Mouse (Mus musculus): ENCODE results near the gene Srgap1. TPM values are rescaled to one million over a fixed set of nuclear protein-coding genes. Genes with fewer than 3 reads are reported as not detected.

Srgap1 gene
- polyA plus RNA-seq, 1 experiment from 2014 or later: 12.7 TPM

DNA sequence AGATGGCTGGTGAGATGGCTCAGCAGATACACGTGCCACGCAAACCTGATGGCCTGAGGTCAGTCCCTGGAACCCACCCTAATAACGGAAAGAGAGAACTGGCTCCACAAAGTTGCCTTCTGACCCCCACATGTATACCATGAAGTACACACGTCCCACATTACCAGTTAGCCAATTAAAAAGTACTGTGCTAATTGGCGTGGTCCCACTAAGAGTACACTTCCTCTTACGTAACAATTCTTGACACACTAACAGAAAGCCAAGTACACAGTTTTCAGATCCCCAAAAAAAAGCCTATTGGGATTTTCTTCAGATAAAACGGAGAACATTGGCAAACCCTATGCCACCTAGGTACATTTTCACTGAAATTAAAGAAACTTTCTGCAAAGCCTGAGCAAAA is 73.8 kb downstream of the Srgap1 start:
- H3K9ac ChIP-seq: no peak overlapping the region
- ATAC-seq (ENCODE audit: insufficient read depth): no peak

GRCm38 (mm10) chr10:121972249-121972892 is 74.7 kb downstream of the Srgap1 start:
- Histone ChIP-seq H3K9me3 (ENCODE audit: low read depth, low read length) (no peaks in the 10 kb centered on the region), H3K9ac (no peak overlapping the region), H3K4me1 (ENCODE audit: insufficient read depth) (peaks cover 19% of the 10 kb centered on the region), H3K4me3 (ENCODE audit: low read depth, low read length) (no peak overlapping the region), H3K27ac (ENCODE audit: low read depth) (peak overlapping the region; percentile 18; the same call in 1 of the 2 replicates), H3K27me3 (ENCODE audit: insufficient read depth, low read length) (no peaks in the 10 kb centered on the region), H3K36me3 (ENCODE audit: insufficient read depth) (no peaks in the 10 kb centered on the region), H3K4me2 (no peak overlapping the region)
- ATAC-seq (ENCODE audit: insufficient read depth) (peak; percentile 50), DNase-seq (peak; percentile 38)
- 67% methylated on average over 10 of the region's 10 CpGs for WGBS
- TF ChIP-seq CTCF (IDR thresholded peaks at IDR 0.05; ENCODE audit: low read depth): peak; percentile 25; the same call in 1 of the 2 replicates

More for the DNA sequence above, 73.8 kb downstream of the Srgap1 start:
- Histone ChIP-seq H3K36me3 (ENCODE audit: insufficient read depth) (no peaks in the 10 kb centered on the region), H3K9me3 (ENCODE audit: low read depth, low read length) (no peaks in the 10 kb centered on the region), H3K4me1 (ENCODE audit: insufficient read depth) (peaks cover 14% of the 10 kb centered on the region), H3K4me3 (ENCODE audit: low read depth, low read length) (no peak overlapping the region), H3K27me3 (ENCODE audit: insufficient read depth, low read length) (no peaks in the 10 kb centered on the region), H3K27ac (ENCODE audit: low read depth) (no peak overlapping the region), H3K4me2 (no peak overlapping the region)
- no peak for DNase-seq
- WGBS: 88% methylated on average over 7 of the region's 7 CpGs
- TF ChIP-seq CTCF (IDR thresholded peaks at IDR 0.05; ENCODE audit: low read depth): no peak

- no peak for TF ChIP-seq CTCF (IDR thresholded peaks at IDR 0.05; ENCODE audit: low read depth)
- H3K9ac ChIP-seq: no peak overlapping the region
- ATAC-seq (ENCODE audit: insufficient read depth): no peak
- peaks cover 19% of the 10 kb centered on the region for H3K4me1 ChIP-seq (ENCODE audit: insufficient read depth)
- H3K4me2 ChIP-seq: no peak overlapping the region
- no peaks in the 10 kb centered on the region for H3K27me3 ChIP-seq (ENCODE audit: insufficient read depth, low read length)
- no peaks in the 10 kb centered on the region for H3K9me3 ChIP-seq (ENCODE audit: low read depth, low read length)
- H3K36me3 ChIP-seq (ENCODE audit: insufficient read depth): no peaks in the 10 kb centered on the region
- WGBS: 58% methylated on average over 8 of the region's 8 CpGs
- H3K27ac ChIP-seq (ENCODE audit: low read depth): peak overlapping the region; percentile 37; the same call in 1 of the 2 replicates
- H3K4me3 ChIP-seq (ENCODE audit: low read depth, low read length): no peak overlapping the region
- peak; percentile 34 for DNase-seq
These were observed 75.5 kb downstream of the Srgap1 start for GRCm38 (mm10) chr10:121971658-121972057.

DNA sequence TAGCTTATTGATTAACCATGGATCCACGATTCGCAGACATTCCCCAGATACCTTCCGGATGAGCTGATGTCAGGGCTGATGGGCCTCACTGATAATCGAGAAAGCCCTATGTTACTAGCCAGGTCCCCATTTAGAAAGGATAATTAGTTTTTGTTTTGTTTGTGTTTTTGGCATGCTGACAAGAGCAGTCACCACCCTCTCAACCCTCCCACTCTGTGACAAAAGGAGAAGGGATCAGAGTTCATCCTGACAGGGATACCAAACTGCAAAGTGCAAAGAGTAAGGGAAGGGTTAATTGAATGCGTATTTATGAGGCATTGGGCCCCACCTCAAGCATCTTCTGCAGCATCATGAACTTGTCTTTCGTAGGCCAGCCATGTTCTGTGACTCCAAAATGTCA is 76.2 kb downstream of the Srgap1 start:
- Histone ChIP-seq H3K27me3 (ENCODE audit: insufficient read depth, low read length) (no peaks in the 10 kb centered on the region), H3K9me3 (ENCODE audit: low read depth, low read length) (no peaks in the 10 kb centered on the region), H3K36me3 (ENCODE audit: insufficient read depth) (no peaks in the 10 kb centered on the region), H3K27ac (ENCODE audit: low read depth) (no peak overlapping the region), H3K9ac (no peak overlapping the region), H3K4me3 (ENCODE audit: low read depth, low read length) (no peak overlapping the region), H3K4me1 (ENCODE audit: insufficient read depth) (peaks cover 19% of the 10 kb centered on the region), H3K4me2 (no peak overlapping the region)
- no peak for ATAC-seq (ENCODE audit: insufficient read depth)
- DNase-seq: no peak
- no peak for TF ChIP-seq CTCF (IDR thresholded peaks at IDR 0.05; ENCODE audit: low read depth)
- 66% methylated on average over 6 of the region's 6 CpGs for WGBS

- Histone ChIP-seq H3K4me2 (no peak overlapping the region), H3K4me3 (ENCODE audit: low read depth, low read length) (no peak overlapping the region), H3K36me3 (ENCODE audit: insufficient read depth) (no peaks in the 10 kb centered on the region), H3K9me3 (ENCODE audit: low read depth, low read length) (no peaks in the 10 kb centered on the region), H3K27ac (ENCODE audit: low read depth) (no peak overlapping the region), H3K9ac (no peak overlapping the region), H3K27me3 (ENCODE audit: insufficient read depth, low read length) (no peaks in the 10 kb centered on the region), H3K4me1 (ENCODE audit: insufficient read depth) (peaks cover 18% of the 10 kb centered on the region)
- no peak for DNase-seq
- ATAC-seq (ENCODE audit: insufficient read depth): no peak
- WGBS: 76% methylated on average over 10 of the region's 10 CpGs
- TF ChIP-seq CTCF (IDR thresholded peaks at IDR 0.05; ENCODE audit: low read depth): no peak
These were observed 83.0 kb downstream of the Srgap1 start for GRCm38 (mm10) chr10:121964114-121964513.

DNA sequence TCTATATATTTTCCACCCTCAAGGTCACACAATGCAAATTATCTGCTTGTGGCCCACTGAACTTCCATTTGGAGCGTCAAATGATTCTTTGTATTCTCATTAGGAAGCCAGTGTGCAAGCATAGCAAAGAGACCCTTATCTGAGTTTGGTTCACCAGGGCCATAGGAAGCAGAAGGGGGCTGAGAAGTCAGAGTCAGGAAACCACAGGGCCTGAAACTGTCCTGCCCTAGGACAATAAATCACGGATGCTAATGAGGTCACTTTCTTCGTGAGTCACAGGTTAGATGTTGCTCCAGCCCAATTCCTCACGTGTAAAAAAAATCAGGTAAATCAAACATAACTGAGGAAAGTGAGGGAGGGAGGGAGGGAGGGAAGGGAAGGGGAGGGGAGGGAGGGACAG is 85.1 kb downstream of the Srgap1 start:
- Histone ChIP-seq H3K9ac (no peak overlapping the region), H3K9me3 (ENCODE audit: low read depth, low read length) (no peaks in the 10 kb centered on the region), H3K36me3 (ENCODE audit: insufficient read depth) (no peaks in the 10 kb centered on the region), H3K4me1 (ENCODE audit: insufficient read depth) (peaks cover 5% of the 10 kb centered on the region), H3K4me2 (no peak overlapping the region), H3K27me3 (ENCODE audit: insufficient read depth, low read length) (no peaks in the 10 kb centered on the region), H3K4me3 (ENCODE audit: low read depth, low read length) (no peak overlapping the region), H3K27ac (ENCODE audit: low read depth) (no peak overlapping the region)
- no peak; the same call in 1 of the 2 replicates for ATAC-seq (ENCODE audit: insufficient read depth)
- DNase-seq: peak; percentile 26
- no peak for TF ChIP-seq CTCF (IDR thresholded peaks at IDR 0.05; ENCODE audit: low read depth)
- 36% methylated on average over 4 of the region's 4 CpGs for WGBS

DNA sequence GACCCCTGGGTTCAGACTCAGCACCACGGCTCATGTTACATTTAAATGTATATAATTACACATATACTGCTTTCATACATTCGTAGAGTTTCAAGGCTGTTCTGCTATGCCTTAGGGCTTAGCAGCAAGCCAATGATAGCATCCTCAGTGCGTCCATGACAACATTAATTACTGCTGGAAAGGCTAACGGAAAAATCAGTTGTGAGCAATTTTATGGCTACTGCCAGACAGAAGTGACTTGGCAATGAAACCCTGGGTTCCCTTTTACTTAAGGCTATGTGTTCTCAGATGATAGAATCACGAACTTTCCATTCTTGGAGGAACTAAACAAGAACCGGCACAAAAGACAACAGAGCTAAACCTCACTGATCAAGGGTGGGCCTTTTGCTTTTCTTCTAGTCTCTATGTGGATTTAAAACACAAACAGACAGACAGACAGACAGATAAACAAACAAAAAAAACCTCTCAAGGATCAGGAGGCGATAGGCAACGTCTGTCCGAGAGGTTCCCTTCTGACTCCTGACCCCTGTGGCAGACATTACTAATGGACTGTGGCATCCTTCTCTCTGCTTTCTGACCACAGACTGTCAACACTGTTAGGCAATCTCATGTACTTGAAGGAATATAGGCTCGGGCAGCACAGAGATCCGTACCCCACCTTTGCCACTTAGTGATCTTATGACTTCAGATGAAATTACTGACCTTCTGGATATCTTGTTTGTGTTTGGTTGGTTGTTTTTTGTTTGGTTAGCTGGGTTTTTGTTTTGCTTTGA is 85.8 kb downstream of the Srgap1 start:
- no peak for ATAC-seq (ENCODE audit: insufficient read depth)
- Histone ChIP-seq H3K27ac (ENCODE audit: low read depth) (no peak overlapping the region), H3K4me2 (no peak overlapping the region)

More for the DNA sequence above, 85.8 kb downstream of the Srgap1 start:
- no peak overlapping the region for H3K9ac ChIP-seq
- DNase-seq: peak; percentile 60
- H3K4me1 ChIP-seq (ENCODE audit: insufficient read depth): peaks cover 5% of the 10 kb centered on the region
- H3K9me3 ChIP-seq (ENCODE audit: low read depth, low read length): no peaks in the 10 kb centered on the region
- TF ChIP-seq CTCF (IDR thresholded peaks at IDR 0.05; ENCODE audit: low read depth): no peak
- 28% methylated on average over 11 of the region's 11 CpGs for WGBS
- H3K36me3 ChIP-seq (ENCODE audit: insufficient read depth): no peaks in the 10 kb centered on the region
- H3K27me3 ChIP-seq (ENCODE audit: insufficient read depth, low read length): no peaks in the 10 kb centered on the region
- H3K4me3 ChIP-seq (ENCODE audit: low read depth, low read length): no peak overlapping the region

Data from lung, embryonic 14.5 days (tissue).